Mouse (Mus musculus) activated CD4-positive, CD25-positive, alpha-beta regulatory T cell (primary cell): ENCODE data around the gene P2rx5. TPM values are rescaled to one million over a fixed set of nuclear protein-coding genes. Genes with fewer than 3 reads are reported as not detected.

ENCODE experiments used
- polyA plus RNA-seq, 2 experiments: library from polyadenylated mRNA; unstranded; fragments of 100-300 nt; shearing (Covaris generic); gene quantifications; one replicate each; pipeline ENCODE4 v1.2.1; 2017

Gene P2rx5
- polyA plus RNA-seq: under 1 TPM; 0.19 to 0.61 TPM

GRCm38 (mm10) chr11:73159957-73160810, at the start of gene P2rx5:
TSS of gene P2rx5 (plus strand) at chr11:73160421.

GRCm38 (mm10) chr11:73137591-73138501, 22.4 kb upstream of the P2rx5 start, which contains the start of gene Haspin:
TSS of gene Haspin (minus strand) at chr11:73138294.

GRCm38 (mm10) chr11:73176608-73177508, 16.6 kb downstream of the P2rx5 start, which contains the start of the genes Emc6 and Tax1bp3:
TSS of gene Emc6 (minus strand) at chr11:73177037.
TSS of gene Tax1bp3 (plus strand) at chr11:73177083.

GRCm38 (mm10) chr11:73198603-73199229, 38.5 kb downstream of the P2rx5 start, which contains the start of gene Ctns:
TSS of gene Ctns (minus strand) at chr11:73199042.

GRCm38 (mm10) chr11:73199230-73199712, 39.0 kb downstream of the P2rx5 start, which contains the start of gene Shpk:
TSS of gene Shpk (plus strand) at chr11:73199460.

Other genes with a start within 250 kb of the P2rx5 start
- gene Atp2a3, start 199.3 kb upstream of the P2rx5 start, polyA plus RNA-seq: 100 to 1,000 TPM; 191 to 312 TPM
- under 1 TPM in 1 of 2 experiments, not detected in 1; 0.79 TPM for gene P2rx1, start 161.3 kb upstream of the P2rx5 start, polyA plus RNA-seq
- gene Camkk1, start 141.4 kb upstream of the P2rx5 start, polyA plus RNA-seq: 1 to 10 TPM; 4.3 to 6.2 TPM
- gene Ncbp3, start 112.6 kb upstream of the P2rx5 start, polyA plus RNA-seq: 10 to 100 TPM; 14.9 to 18.5 TPM
- 100 to 1,000 TPM in 1 of 2 experiments, 10 to 100 TPM in 1; 37.2 to 255 TPM for gene Itgae, start 69.8 kb upstream of the P2rx5 start, polyA plus RNA-seq
- gene Haspin, start 22.1 kb upstream of the P2rx5 start, polyA plus RNA-seq: 10 to 100 TPM; 14.4 to 20.1 TPM
- gene Emc6, start 16.6 kb downstream of the P2rx5 start, polyA plus RNA-seq: 100 to 1,000 TPM in 1 of 2 experiments, 10 to 100 TPM in 1; 60.0 to 102 TPM
- gene Tax1bp3, start 16.7 kb downstream of the P2rx5 start, polyA plus RNA-seq: 10 to 100 TPM; 29.9 to 32.4 TPM
- 10 to 100 TPM; 11.4 to 11.7 TPM for gene Ctns, start 38.6 kb downstream of the P2rx5 start, polyA plus RNA-seq
- gene Shpk, start 39.0 kb downstream of the P2rx5 start, polyA plus RNA-seq: 1 to 10 TPM; 6.0 to 7.6 TPM
- not detected for gene Trpv1, start 73.9 kb downstream of the P2rx5 start, polyA plus RNA-seq
- gene Trpv3, start 107.0 kb downstream of the P2rx5 start, polyA plus RNA-seq: under 1 TPM in 1 of 2 experiments, not detected in 1; 0.05 TPM
- gene Aspa, start 169.2 kb downstream of the P2rx5 start, polyA plus RNA-seq: under 1 TPM in 1 of 2 experiments, not detected in 1; 0.16 TPM
- not detected for gene Gm49340, start 169.3 kb downstream of the P2rx5 start, polyA plus RNA-seq
- not detected for gene Spata22, start 169.3 kb downstream of the P2rx5 start, polyA plus RNA-seq
- under 1 TPM in 1 of 2 experiments, not detected in 1; 0.07 TPM for gene Olfr20, start 190.4 kb downstream of the P2rx5 start, polyA plus RNA-seq
- not detected for gene Olfr376, start 210.8 kb downstream of the P2rx5 start, polyA plus RNA-seq
- gene Olfr1, start 239.2 kb downstream of the P2rx5 start, polyA plus RNA-seq: not detected